Mouse (Mus musculus) thymus, postnatal 25 days (tissue): ENCODE results near the gene Akap13.

Experiments used
- DNase-seq: peaks from one replicate; pipeline ENCODE4 v3.0.0; 2022

Akap13 gene

DNA sequence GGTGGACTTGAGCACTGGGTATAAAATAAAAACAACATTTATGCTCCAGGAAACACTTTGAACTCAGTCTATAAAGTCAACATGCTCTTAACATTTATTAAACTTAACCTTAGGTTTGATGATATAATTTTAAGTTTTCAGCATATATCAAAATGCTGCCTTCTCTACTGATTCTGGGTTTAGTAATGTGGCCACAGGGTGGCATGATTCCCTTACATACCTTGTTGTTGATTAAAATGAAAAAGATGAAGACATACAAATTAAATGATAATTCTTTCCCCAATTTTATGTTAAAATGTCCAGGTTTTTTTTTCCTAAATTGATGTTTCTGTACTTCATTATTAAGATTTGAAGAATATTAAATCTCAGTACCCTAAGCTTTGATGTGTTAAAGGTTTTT, 113.5 kb downstream of the Akap13 start:
- DNase-seq: peak; percentile 55

GRCm38 (mm10) chr7:75570218-75570617, 114.9 kb downstream of the Akap13 start:
- no peak for DNase-seq

- DNase-seq: no peak
These were observed 115.7 kb downstream of the Akap13 start for GRCm38 (mm10) chr7:75571078-75571477.

DNA sequence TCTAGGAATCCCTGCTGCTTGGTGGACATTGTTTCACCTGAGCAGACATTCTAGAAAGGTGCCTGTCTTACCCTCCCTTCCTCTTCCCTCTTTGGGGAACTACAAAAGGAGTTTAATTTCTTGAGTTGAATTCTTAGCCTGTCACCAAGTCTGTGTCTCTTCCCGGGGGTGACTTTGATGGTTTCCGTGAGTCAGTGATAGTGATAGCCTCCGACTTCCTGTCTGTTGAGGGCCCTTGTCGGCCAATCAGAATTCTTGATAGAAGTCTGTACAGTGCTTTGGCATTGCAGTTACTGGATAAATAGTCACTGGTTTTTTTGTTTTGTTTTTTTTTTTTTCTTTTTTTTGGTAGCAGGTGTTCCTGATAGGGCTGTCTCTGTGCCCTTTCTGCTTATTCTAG, 116.8 kb downstream of the Akap13 start:
- DNase-seq: peak; percentile 54

GRCm38 (mm10) chr7:75575120-75575649, 119.9 kb downstream of the Akap13 start:
- no peak for DNase-seq

GRCm38 (mm10) chr7:75575800-75576585, 120.7 kb downstream of the Akap13 start:
- no peak for DNase-seq

GRCm38 (mm10) chr7:75576851-75577250, 121.5 kb downstream of the Akap13 start:
- no peak for DNase-seq

DNA sequence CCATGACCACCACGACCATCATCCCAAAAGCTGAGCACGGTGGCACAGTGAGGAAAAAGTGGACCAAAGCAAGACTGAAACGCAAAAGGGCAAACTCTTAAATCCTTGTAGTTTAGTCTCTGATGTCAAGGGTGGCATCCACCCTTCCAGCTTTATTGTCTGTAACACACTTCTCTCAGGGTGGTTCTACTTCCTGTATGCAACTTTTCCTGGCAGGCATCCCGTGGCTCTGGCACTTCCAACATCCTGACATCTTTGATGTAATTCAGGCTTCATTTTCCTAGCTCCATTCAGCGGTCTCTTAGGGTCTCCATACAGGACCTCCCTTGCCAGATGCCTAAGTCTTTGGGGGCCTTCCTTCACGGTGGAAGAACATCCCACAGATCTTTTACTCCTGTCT, 122.0 kb downstream of the Akap13 start:
- DNase-seq: no peak

DNA sequence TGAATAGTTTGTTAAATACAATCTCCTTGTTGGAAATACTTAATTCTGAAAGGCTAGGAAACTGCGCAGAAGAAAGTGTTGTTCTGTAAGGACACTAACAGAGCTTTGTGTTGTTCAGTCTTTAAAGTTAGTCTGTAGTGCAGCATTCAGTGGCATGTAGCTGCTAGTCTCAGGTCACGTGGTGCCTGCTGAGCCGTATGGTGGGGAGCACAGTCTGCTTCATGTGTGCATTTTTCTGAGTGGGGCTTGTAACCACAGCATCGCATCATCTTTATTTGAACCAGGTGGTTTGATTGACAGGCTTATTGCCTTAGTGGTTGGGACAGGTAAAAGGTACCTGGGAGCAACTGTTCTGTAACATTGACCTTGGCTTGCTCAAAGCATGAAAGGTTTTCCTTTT, 123.3 kb downstream of the Akap13 start:
- peak; percentile 53 for DNase-seq

GRCm38 (mm10) chr7:75582091-75582490, 126.8 kb downstream of the Akap13 start:
- no peak for DNase-seq

- no peak for DNase-seq
These were observed 128.8 kb downstream of the Akap13 start for GRCm38 (mm10) chr7:75584100-75584499.

- DNase-seq: no peak
These were observed 130.1 kb downstream of the Akap13 start for GRCm38 (mm10) chr7:75585409-75585808.

- DNase-seq: peak; percentile 84
These were observed 130.8 kb downstream of the Akap13 start for GRCm38 (mm10) chr7:75586113-75586512.

DNA sequence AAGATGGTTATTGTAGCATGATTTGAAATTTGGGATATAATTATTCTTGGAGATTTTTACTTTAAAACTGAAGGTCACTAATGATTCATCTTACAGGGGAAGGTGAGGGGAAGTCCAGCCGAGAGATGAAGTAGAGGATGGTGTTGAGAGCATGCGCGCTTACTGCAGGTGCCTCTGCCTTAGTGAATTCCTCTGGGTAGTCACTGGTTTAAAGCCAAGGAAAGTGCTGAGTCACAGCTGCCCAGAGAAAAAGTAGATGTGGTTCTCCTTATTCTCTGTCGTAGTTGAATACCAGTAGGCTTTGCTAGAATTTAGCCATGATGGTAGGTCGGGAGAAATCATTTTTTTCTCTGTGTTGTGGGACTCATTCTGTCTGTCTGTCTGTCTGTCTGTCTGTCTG, 132.4 kb downstream of the Akap13 start:
- peak; percentile 57 for DNase-seq

DNA sequence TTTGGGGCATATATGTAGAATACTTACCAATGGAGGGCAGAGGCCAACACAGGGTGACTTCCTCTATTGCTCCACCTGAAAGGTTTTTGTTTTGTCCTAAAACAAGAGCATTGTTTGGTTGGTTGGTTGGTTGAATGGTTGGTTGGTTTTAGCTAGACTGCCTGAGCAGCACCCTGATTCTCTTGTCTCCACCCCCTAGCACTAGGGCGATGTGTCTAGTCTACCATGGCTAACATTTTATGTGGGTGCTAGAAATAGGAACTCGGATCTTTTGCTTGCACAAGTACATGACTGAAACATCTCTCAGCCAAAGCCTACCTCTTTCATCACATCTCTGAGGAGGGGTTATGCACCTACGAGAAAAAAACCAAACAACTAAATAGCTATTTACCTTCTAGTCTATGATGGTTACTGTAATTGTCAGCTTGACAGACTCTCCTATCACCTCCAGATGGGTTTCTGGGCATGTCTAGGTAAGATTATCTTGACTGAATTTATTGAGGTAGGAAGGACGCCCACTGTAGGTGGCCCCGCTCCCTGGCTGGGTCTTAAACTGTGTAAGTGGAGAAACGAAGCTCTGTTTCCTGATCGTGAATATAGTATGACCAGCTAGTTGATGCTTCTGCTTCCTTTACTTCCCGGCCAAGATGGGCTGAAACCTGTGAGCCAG, 134.1 kb downstream of the Akap13 start:
- no peak for DNase-seq

DNA sequence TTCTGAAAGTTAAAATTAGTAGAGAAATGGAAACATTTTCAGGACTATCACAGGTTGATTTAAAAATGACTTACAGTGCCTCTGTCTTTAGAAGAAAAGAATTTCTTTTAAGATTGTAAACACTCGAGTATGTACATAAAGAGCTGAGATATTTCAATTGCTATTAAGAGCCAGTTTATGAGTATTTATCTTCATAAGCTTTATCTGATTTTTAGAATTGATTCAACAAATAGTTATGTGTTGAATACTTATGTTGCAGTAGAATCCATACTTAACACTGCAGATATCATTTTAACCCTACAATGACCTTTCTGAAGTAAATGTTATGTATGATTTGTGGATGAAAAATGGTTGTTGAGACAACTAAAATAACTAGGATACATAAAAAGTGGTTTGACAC, 136.6 kb downstream of the Akap13 start:
- no peak for DNase-seq

DNA sequence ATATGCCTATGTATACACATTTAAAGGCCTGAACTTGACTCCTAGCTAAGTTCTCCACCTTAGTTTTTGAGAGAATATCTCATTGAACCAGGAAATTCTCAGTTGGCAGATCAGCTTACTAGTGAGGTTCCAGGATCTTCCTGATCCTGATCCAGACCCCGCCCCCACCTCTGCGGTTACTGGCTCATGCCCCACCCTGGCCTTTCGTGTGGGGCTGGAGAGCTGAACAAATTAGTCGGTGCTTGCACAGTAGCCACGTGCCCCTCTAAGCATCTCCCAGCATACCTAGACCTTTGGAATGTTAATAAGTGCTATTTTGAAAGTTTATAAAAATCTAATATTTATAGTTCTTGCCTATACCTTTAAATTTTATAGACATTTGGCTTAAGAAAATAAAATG, 139.5 kb downstream of the Akap13 start:
- DNase-seq: no peak

- DNase-seq: no peak
These were observed 139.9 kb downstream of the Akap13 start for GRCm38 (mm10) chr7:75595268-75595667.

DNA sequence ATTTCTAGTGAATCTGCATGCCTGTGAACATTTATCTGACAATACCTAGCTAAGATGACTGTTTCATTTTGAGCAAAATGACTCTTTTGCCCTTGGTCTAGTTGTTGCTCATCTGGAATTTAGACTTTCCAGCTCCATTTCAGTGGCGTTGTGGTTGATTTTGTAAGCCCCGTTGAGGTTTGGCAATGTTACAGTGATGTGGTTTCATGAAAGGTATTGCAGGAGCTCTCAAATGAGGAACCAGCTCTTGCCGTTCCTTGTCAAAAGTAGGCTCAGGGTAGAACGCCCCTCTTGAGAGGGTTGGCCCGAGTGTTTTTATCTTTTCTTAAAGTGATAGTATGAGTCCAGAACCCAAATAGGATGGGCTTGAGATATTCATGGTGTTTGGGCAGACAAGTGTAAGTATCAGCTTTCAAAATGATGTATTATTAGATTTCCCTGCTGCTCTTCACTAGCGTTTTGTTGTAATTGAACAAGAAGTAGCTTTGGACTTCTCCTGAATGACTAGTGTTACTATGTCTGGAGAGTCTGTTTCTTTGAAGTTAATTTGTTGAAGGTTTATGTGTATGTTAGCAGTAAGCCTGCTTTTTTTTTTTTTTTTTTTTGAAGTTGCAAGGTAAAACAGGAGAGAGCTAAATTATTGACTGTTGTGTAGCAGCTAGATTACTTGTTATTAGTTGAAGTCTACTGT, 140.9 kb downstream of the Akap13 start:
- DNase-seq: peak; percentile 68

DNA sequence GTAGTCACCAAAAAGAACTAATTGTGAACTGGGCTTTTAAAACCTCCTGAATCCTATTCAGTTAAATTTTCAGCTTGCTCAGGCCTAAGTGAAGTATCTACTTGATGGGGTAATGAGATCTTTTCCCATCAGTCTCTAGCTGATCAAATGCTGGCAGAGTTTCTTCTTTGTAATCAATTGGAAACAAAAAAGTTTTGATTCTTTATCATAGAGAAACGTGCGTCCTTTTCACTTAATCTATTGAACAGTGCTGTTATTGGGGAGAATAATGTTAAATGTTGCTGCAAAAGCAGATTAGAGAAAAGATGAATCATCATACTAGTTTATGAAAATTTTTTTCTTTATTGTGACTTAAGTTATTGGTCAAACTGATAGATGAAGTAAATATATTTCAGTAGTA, 142.5 kb downstream of the Akap13 start:
- no peak for DNase-seq

DNA sequence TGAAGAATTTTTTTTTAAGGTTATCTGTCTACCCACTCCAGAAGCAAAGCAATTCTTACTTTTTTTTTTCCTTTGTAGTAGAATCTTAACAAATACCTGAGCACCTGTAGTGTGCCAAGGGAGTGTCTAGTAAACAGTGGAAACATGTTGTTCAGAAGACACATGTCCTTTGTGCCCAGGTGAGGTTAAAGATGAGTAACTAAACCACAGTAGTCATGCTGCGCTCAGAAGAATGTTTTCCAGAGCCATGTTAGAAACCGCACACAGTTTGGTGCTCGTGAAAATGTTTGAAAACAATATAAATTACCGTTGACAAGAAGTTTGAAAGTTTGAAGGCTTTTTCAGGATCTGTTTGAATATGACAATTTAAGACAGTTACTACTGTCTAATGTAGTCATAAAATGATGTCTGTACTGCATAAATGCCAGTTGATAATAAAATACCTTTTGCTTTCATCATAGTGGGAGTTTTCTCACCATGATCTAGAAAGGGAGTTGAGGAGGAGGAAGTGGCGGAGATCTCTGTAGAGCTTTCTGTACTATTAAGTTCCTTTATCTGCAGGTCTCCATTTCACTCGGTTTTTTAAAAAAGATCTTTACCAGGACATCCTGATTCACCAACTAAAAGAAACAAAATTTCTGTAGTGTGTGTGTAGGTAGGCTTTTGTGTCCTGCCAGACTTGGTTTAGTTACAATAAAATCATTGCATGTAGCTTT, 145.2 kb downstream of the Akap13 start:
- DNase-seq: peak; percentile 33

- DNase-seq: no peak
These were observed 151.9 kb downstream of the Akap13 start for GRCm38 (mm10) chr7:75607248-75607647.

DNA sequence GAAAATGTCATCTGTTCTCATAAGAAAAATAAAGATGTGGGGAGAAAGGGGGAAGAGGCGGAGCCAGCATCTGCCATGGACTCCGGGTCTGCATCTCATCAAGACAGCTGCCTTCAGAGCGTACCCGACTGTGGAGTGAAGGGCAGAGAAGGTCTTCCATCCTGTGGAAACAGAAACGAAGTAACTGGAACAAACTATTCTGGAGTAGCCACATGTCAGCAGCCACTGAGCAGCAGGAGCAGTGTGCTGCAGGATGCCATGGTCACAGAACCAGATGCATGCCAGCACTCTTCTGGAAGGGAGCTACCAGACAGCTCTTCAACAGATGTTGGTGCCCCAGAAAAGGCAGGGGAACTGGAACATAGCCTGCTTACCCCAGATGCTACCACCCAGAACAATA, 153.4 kb downstream of the Akap13 start:
- peak; percentile 41 for DNase-seq
